Mouse (Mus musculus): ENCODE data around the gene Rhot2. TPM values are rescaled to one million over a fixed set of nuclear protein-coding genes. Genes with fewer than 3 reads are reported as not detected.

Gene Rhot2
- polyA plus RNA-seq, 2 experiments = 10.6 to 101 TPM

GRCm38 (mm10) chr17:25794197-25794596, 50.5 kb downstream of the Rhot2 start:
- Histone ChIP-seq H3K27me3 (ENCODE audit: control insufficient read depth, insufficient read depth, low read length) (no peaks in the 10 kb centered on the region), H3K4me1 (ENCODE audit: control insufficient read depth, insufficient read depth, low read length) (peaks cover 27% of the 10 kb centered on the region), H3K27ac (replicated peaks; ENCODE audit: low read depth, low read length) (no peak overlapping the region), H3K9ac (ENCODE audit: low read depth, low read length, severe bottlenecking) (no peak overlapping the region), H3K9me3 (ENCODE audit: control insufficient read depth, low read length) (no peaks in the 10 kb centered on the region), H3K36me3 (ENCODE audit: control insufficient read depth, insufficient read depth, low read length) (peaks cover 7% of the 10 kb centered on the region), H3K4me3 (replicated peaks; ENCODE audit: low read length) (no peak overlapping the region), H3K4me2 (replicated peaks; ENCODE audit: low read depth, low read length, severe bottlenecking) (no peak overlapping the region)
- ATAC-seq (ENCODE audit: low FRiP score, low read depth) (no peak), DNase-seq (ENCODE audit: low spot score) (no peak)
- no peak for TF ChIP-seq POLR2A (IDR thresholded peaks at IDR 0.05; ENCODE audit: borderline replicate concordance, extremely low read depth, insufficient read depth, insufficient read length)
- WGBS = 83% methylated on average over 13 of the region's 13 CpGs

GRCm38 (mm10) chr17:25792615-25793014, 52.0 kb downstream of the Rhot2 start, which contains the start of gene Fam173a:
Gene Fam173a (minus strand): TSS chr17:25792901.
- DNase-seq (ENCODE audit: low spot score) = peak; percentile 86
- H3K4me1 ChIP-seq (ENCODE audit: control insufficient read depth, insufficient read depth, low read length) = peaks cover 27% of the 10 kb centered on the region
- no peak for TF ChIP-seq POLR2A (IDR thresholded peaks at IDR 0.05; ENCODE audit: borderline replicate concordance, extremely low read depth, insufficient read depth, insufficient read length)
- peak within 1 kb of the TSS; percentile 97 for H3K4me2 ChIP-seq (replicated peaks; ENCODE audit: low read depth, low read length, severe bottlenecking)
- no peaks in the 10 kb centered on the region for H3K9me3 ChIP-seq (ENCODE audit: control insufficient read depth, low read length)
- ATAC-seq (ENCODE audit: low FRiP score, low read depth) = peak; percentile 54
- H3K36me3 ChIP-seq (ENCODE audit: control insufficient read depth, insufficient read depth, low read length) = peaks cover 14% of the 10 kb centered on the region
- H3K4me3 ChIP-seq (replicated peaks; ENCODE audit: low read length) = peak within 1 kb of the TSS; percentile 59
- peak within 1 kb of the TSS; percentile 84 for H3K27ac ChIP-seq (replicated peaks; ENCODE audit: low read depth, low read length)
- peak within 1 kb of the TSS; percentile 60 for H3K9ac ChIP-seq (ENCODE audit: low read depth, low read length, severe bottlenecking)
- WGBS = 1% methylated on average over 14 of the region's 14 CpGs
- no peaks in the 10 kb centered on the region for H3K27me3 ChIP-seq (ENCODE audit: control insufficient read depth, insufficient read depth, low read length)

GRCm38 (mm10) chr17:25791843-25792527, 52.7 kb downstream of the Rhot2 start:
- H3K4me2 ChIP-seq (replicated peaks; ENCODE audit: low read depth, low read length, severe bottlenecking) = peak overlapping the region; percentile 97
- H3K4me3 ChIP-seq (replicated peaks; ENCODE audit: low read length) = peak overlapping the region; percentile 59
- DNase-seq (ENCODE audit: low spot score) = peak; percentile 70
- H3K36me3 ChIP-seq (ENCODE audit: control insufficient read depth, insufficient read depth, low read length) = peaks cover 15% of the 10 kb centered on the region
- no peaks in the 10 kb centered on the region for H3K27me3 ChIP-seq (ENCODE audit: control insufficient read depth, insufficient read depth, low read length)
- H3K9ac ChIP-seq (ENCODE audit: low read depth, low read length, severe bottlenecking) = peak overlapping the region; percentile 60
- H3K4me1 ChIP-seq (ENCODE audit: control insufficient read depth, insufficient read depth, low read length) = peaks cover 23% of the 10 kb centered on the region
- ATAC-seq (ENCODE audit: low FRiP score, low read depth) = peak; percentile 73
- 2% methylated on average over 39 of the region's 45 CpGs for WGBS
- TF ChIP-seq POLR2A (IDR thresholded peaks at IDR 0.05; ENCODE audit: borderline replicate concordance, extremely low read depth, insufficient read depth, insufficient read length) = peak; percentile 60; the same call in 1 of the 2 replicates
- no peaks in the 10 kb centered on the region for H3K9me3 ChIP-seq (ENCODE audit: control insufficient read depth, low read length)
- H3K27ac ChIP-seq (replicated peaks; ENCODE audit: low read depth, low read length) = peak overlapping the region; percentile 84

- Histone ChIP-seq H3K4me2 (replicated peaks; ENCODE audit: low read depth, low read length, severe bottlenecking) (peak overlapping the region; percentile 97), H3K4me3 (replicated peaks; ENCODE audit: low read length) (peak overlapping the region; percentile 59), H3K9me3 (ENCODE audit: control insufficient read depth, low read length) (no peaks in the 10 kb centered on the region), H3K27me3 (ENCODE audit: control insufficient read depth, insufficient read depth, low read length) (no peaks in the 10 kb centered on the region), H3K4me1 (ENCODE audit: control insufficient read depth, insufficient read depth, low read length) (peaks cover 23% of the 10 kb centered on the region), H3K36me3 (ENCODE audit: control insufficient read depth, insufficient read depth, low read length) (peaks cover 17% of the 10 kb centered on the region), H3K9ac (ENCODE audit: low read depth, low read length, severe bottlenecking) (peak overlapping the region; percentile 60), H3K27ac (replicated peaks; ENCODE audit: low read depth, low read length) (0 out of 2 replicates have a peak overlapping the region, but pooled peaks have one; percentile 84)
- WGBS = 21% methylated on average over 19 of the region's 19 CpGs
- DNase-seq (ENCODE audit: low spot score) (no peak), ATAC-seq (ENCODE audit: low FRiP score, low read depth) (no peak; the same call in 1 of the 2 replicates)
- no peak for TF ChIP-seq POLR2A (IDR thresholded peaks at IDR 0.05; ENCODE audit: borderline replicate concordance, extremely low read depth, insufficient read depth, insufficient read length)
Measured at GRCm38 (mm10) chr17:25791320-25791842, 53.3 kb downstream of the Rhot2 start.

Small RNA genes lying within 50 kb of the gene (microRNA-seq; reads per million reads assigned to microRNA genes)
- not detected for gene Mir3082

Other genes with a start within 250 kb of the Rhot2 start
- 0.56 and 0.74 TPM in 2 replicates for gene Gng13, start 127.7 kb downstream of the Rhot2 start, polyA plus RNA-seq (2012; rRNA removed)
- gene Gng13, start 127.7 kb downstream of the Rhot2 start, polyA plus RNA-seq (2014; fragmentation: Nextera tagmentation; extraction: Ambion mirVana) = 3.5 and 6.1 TPM in 2 replicates
- 34.5 and 34.6 TPM in 2 replicates for gene Chtf18, start 117.4 kb downstream of the Rhot2 start, polyA plus RNA-seq (2012; rRNA removed)
- gene Chtf18, start 117.4 kb downstream of the Rhot2 start, polyA plus RNA-seq (2014; fragmentation: Nextera tagmentation; extraction: Ambion mirVana) = 14.7 and 16.1 TPM in 2 replicates
- 48.2 and 71.7 TPM in 2 replicates for gene Rpusd1, start 117.2 kb downstream of the Rhot2 start, polyA plus RNA-seq (2012; rRNA removed)
- 26.1 and 26.6 TPM in 2 replicates for gene Rpusd1, start 117.2 kb downstream of the Rhot2 start, polyA plus RNA-seq (2014; fragmentation: Nextera tagmentation; extraction: Ambion mirVana)
- 0.10 and 0.13 TPM in 2 replicates for gene Mslnl, start 108.8 kb downstream of the Rhot2 start, polyA plus RNA-seq (2012; rRNA removed)
- gene Mslnl, start 108.8 kb downstream of the Rhot2 start, polyA plus RNA-seq (2014; fragmentation: Nextera tagmentation; extraction: Ambion mirVana) = 0.10 and 0.22 TPM in 2 replicates
- gene Msln, start 90.5 kb downstream of the Rhot2 start, polyA plus RNA-seq (2012; rRNA removed) = 0.23 and 5.5 TPM in 2 replicates
- gene Msln, start 90.5 kb downstream of the Rhot2 start, polyA plus RNA-seq (2014; fragmentation: Nextera tagmentation; extraction: Ambion mirVana) = 0.37 and 0.95 TPM in 2 replicates
- gene Narfl, start 71.1 kb downstream of the Rhot2 start, polyA plus RNA-seq (2012; rRNA removed) = 24.9 and 26.0 TPM in 2 replicates
- gene Narfl, start 71.1 kb downstream of the Rhot2 start, polyA plus RNA-seq (2014; fragmentation: Nextera tagmentation; extraction: Ambion mirVana) = 24.2 and 26.1 TPM in 2 replicates
- 113 and 119 TPM in 2 replicates for gene Haghl, start 59.2 kb downstream of the Rhot2 start, polyA plus RNA-seq (2012; rRNA removed)
- 69.3 and 78.0 TPM in 2 replicates for gene Haghl, start 59.2 kb downstream of the Rhot2 start, polyA plus RNA-seq (2014; fragmentation: Nextera tagmentation; extraction: Ambion mirVana)
- 0.06 and 0.10 TPM in 2 replicates for gene Ccdc78, start 58.3 kb downstream of the Rhot2 start, polyA plus RNA-seq (2012; rRNA removed)
- gene Ccdc78, start 58.3 kb downstream of the Rhot2 start, polyA plus RNA-seq (2014; fragmentation: Nextera tagmentation; extraction: Ambion mirVana) = not detected in 2 replicates
- 114 and 117 TPM in 2 replicates for gene Fam173a, start 52.0 kb downstream of the Rhot2 start, polyA plus RNA-seq (2012; rRNA removed)
- 72.5 and 73.8 TPM in 2 replicates for gene Fam173a, start 52.0 kb downstream of the Rhot2 start, polyA plus RNA-seq (2014; fragmentation: Nextera tagmentation; extraction: Ambion mirVana)
- not detected in 2 replicates for gene AC134908.4, start 49.2 kb downstream of the Rhot2 start, polyA plus RNA-seq (2012; rRNA removed)
- gene AC134908.4, start 49.2 kb downstream of the Rhot2 start, polyA plus RNA-seq (2014; fragmentation: Nextera tagmentation; extraction: Ambion mirVana) = 0.30 TPM in 1 of 2 replicates, not detected in the other
- 83.6 and 119 TPM in 2 replicates for gene Metrn, start 47.7 kb downstream of the Rhot2 start, polyA plus RNA-seq (2012; rRNA removed)
- gene Metrn, start 47.7 kb downstream of the Rhot2 start, polyA plus RNA-seq (2014; fragmentation: Nextera tagmentation; extraction: Ambion mirVana) = 10.5 and 12.6 TPM in 2 replicates
- gene Fbxl16, start 35.8 kb downstream of the Rhot2 start, polyA plus RNA-seq (2012; rRNA removed) = 6.5 and 12.2 TPM in 2 replicates
- 2.0 and 2.5 TPM in 2 replicates for gene Fbxl16, start 35.8 kb downstream of the Rhot2 start, polyA plus RNA-seq (2014; fragmentation: Nextera tagmentation; extraction: Ambion mirVana)
- gene Wdr24, start 21.2 kb downstream of the Rhot2 start, polyA plus RNA-seq (2012; rRNA removed) = 45.1 and 56.1 TPM in 2 replicates
- 26.0 and 27.7 TPM in 2 replicates for gene Wdr24, start 21.2 kb downstream of the Rhot2 start, polyA plus RNA-seq (2014; fragmentation: Nextera tagmentation; extraction: Ambion mirVana)
- 64.4 and 79.2 TPM in 2 replicates for gene Jmjd8, start 16.0 kb downstream of the Rhot2 start, polyA plus RNA-seq (2012; rRNA removed)
- gene Jmjd8, start 16.0 kb downstream of the Rhot2 start, polyA plus RNA-seq (2014; fragmentation: Nextera tagmentation; extraction: Ambion mirVana) = 41.5 and 46.3 TPM in 2 replicates
- 335 and 338 TPM in 2 replicates for gene Stub1, start 11.4 kb downstream of the Rhot2 start, polyA plus RNA-seq (2012; rRNA removed)
- 349 and 350 TPM in 2 replicates for gene Stub1, start 11.4 kb downstream of the Rhot2 start, polyA plus RNA-seq (2014; fragmentation: Nextera tagmentation; extraction: Ambion mirVana)
- gene Rhbdl1, start 7.6 kb downstream of the Rhot2 start, polyA plus RNA-seq (2012; rRNA removed) = 11.7 and 12.9 TPM in 2 replicates
- gene Rhbdl1, start 7.6 kb downstream of the Rhot2 start, polyA plus RNA-seq (2014; fragmentation: Nextera tagmentation; extraction: Ambion mirVana) = 1.9 and 2.3 TPM in 2 replicates
- 13.0 and 19.4 TPM in 2 replicates for gene Gm20683, start 3.1 kb downstream of the Rhot2 start, polyA plus RNA-seq (2012; rRNA removed)
- 2.2 and 2.5 TPM in 2 replicates for gene Gm20683, start 3.1 kb downstream of the Rhot2 start, polyA plus RNA-seq (2014; fragmentation: Nextera tagmentation; extraction: Ambion mirVana)
- gene Wdr90, start 16.6 kb upstream of the Rhot2 start, polyA plus RNA-seq (2012; rRNA removed) = 68.0 and 90.0 TPM in 2 replicates
- gene Wdr90, start 16.6 kb upstream of the Rhot2 start, polyA plus RNA-seq (2014; fragmentation: Nextera tagmentation; extraction: Ambion mirVana) = 18.1 and 22.1 TPM in 2 replicates
- gene Mcrip2, start 23.9 kb upstream of the Rhot2 start, polyA plus RNA-seq (2012; rRNA removed) = 12.3 and 13.1 TPM in 2 replicates
- gene Mcrip2, start 23.9 kb upstream of the Rhot2 start, polyA plus RNA-seq (2014; fragmentation: Nextera tagmentation; extraction: Ambion mirVana) = 13.4 and 20.2 TPM in 2 replicates
- 61.7 and 62.9 TPM in 2 replicates for gene Mettl26, start 30.2 kb upstream of the Rhot2 start, polyA plus RNA-seq (2012; rRNA removed)
- 51.4 and 52.0 TPM in 2 replicates for gene Mettl26, start 30.2 kb upstream of the Rhot2 start, polyA plus RNA-seq (2014; fragmentation: Nextera tagmentation; extraction: Ambion mirVana)
- 1.2 and 1.4 TPM in 2 replicates for gene Wfikkn1, start 36.0 kb upstream of the Rhot2 start, polyA plus RNA-seq (2012; rRNA removed)
- gene Wfikkn1, start 36.0 kb upstream of the Rhot2 start, polyA plus RNA-seq (2014; fragmentation: Nextera tagmentation; extraction: Ambion mirVana) = 0.68 and 0.77 TPM in 2 replicates
- gene Rab40c, start 74.9 kb upstream of the Rhot2 start, polyA plus RNA-seq (2012; rRNA removed) = 53.3 and 73.6 TPM in 2 replicates
- 20.8 and 23.2 TPM in 2 replicates for gene Rab40c, start 74.9 kb upstream of the Rhot2 start, polyA plus RNA-seq (2014; fragmentation: Nextera tagmentation; extraction: Ambion mirVana)
- 95.4 and 141 TPM in 2 replicates for gene Pigq, start 100.1 kb upstream of the Rhot2 start, polyA plus RNA-seq (2012; rRNA removed)
- gene Pigq, start 100.1 kb upstream of the Rhot2 start, polyA plus RNA-seq (2014; fragmentation: Nextera tagmentation; extraction: Ambion mirVana) = 48.7 and 48.8 TPM in 2 replicates
- 0.10 TPM in 2 replicates for gene Nhlrc4, start 100.1 kb upstream of the Rhot2 start, polyA plus RNA-seq (2012; rRNA removed)
- gene Nhlrc4, start 100.1 kb upstream of the Rhot2 start, polyA plus RNA-seq (2014; fragmentation: Nextera tagmentation; extraction: Ambion mirVana) = not detected in 2 replicates
- gene A930017K11Rik, start 107.7 kb upstream of the Rhot2 start, polyA plus RNA-seq (2012; rRNA removed) = 0.25 and 0.26 TPM in 2 replicates
- 0.23 and 0.35 TPM in 2 replicates for gene A930017K11Rik, start 107.7 kb upstream of the Rhot2 start, polyA plus RNA-seq (2014; fragmentation: Nextera tagmentation; extraction: Ambion mirVana)
- 50.1 and 70.4 TPM in 2 replicates for gene Capn15, start 140.9 kb upstream of the Rhot2 start, polyA plus RNA-seq (2012; rRNA removed)
- gene Capn15, start 140.9 kb upstream of the Rhot2 start, polyA plus RNA-seq (2014; fragmentation: Nextera tagmentation; extraction: Ambion mirVana) = 31.0 and 31.2 TPM in 2 replicates
- gene Rab11fip3, start 224.7 kb upstream of the Rhot2 start, polyA plus RNA-seq (2012; rRNA removed) = 39.0 and 47.9 TPM in 2 replicates
- gene Rab11fip3, start 224.7 kb upstream of the Rhot2 start, polyA plus RNA-seq (2014; fragmentation: Nextera tagmentation; extraction: Ambion mirVana) = 17.8 and 18.0 TPM in 2 replicates
- gene Decr2, start 245.5 kb upstream of the Rhot2 start, polyA plus RNA-seq (2012; rRNA removed) = 32.5 and 34.7 TPM in 2 replicates
- 19.0 and 23.3 TPM in 2 replicates for gene Decr2, start 245.5 kb upstream of the Rhot2 start, polyA plus RNA-seq (2014; fragmentation: Nextera tagmentation; extraction: Ambion mirVana)